Mouse (Mus musculus): Measurements from ENCODE around the gene Prss40. TPM values are rescaled to one million over a fixed set of nuclear protein-coding genes. Genes with fewer than 3 reads are reported as not detected.

Gene Prss40
- total and polyA plus RNA-seq, 2 experiments from 2014 or later, result not detected

- WGBS, result 80% methylated on average over 4 of the region's 4 CpGs
- Histone ChIP-seq H3K4me3 (ENCODE audit: low read depth, low read length) (no peak overlapping the region), H3K36me3 (ENCODE audit: insufficient read depth) (no peaks in the 10 kb centered on the region), H3K9me3 (ENCODE audit: low read length) (no peaks in the 10 kb centered on the region), H3K4me2 (ENCODE audit: low read depth) (no peak overlapping the region), H3K27me3 (ENCODE audit: insufficient read depth, low read length) (no peaks in the 10 kb centered on the region), H3K27ac (ENCODE audit: low read depth, low read length) (no peak overlapping the region), H3K4me1 (ENCODE audit: insufficient read depth) (no peaks in the 10 kb centered on the region), H3K9ac (no peak overlapping the region)
- TF ChIP-seq CTCF (IDR thresholded peaks at IDR 0.05; ENCODE audit: low read depth), result no peak
- DNase-seq (no peak), ATAC-seq (no peak)
Observed at GRCm38 (mm10) chr1:34513068-34513467, 47.7 kb downstream of the Prss40 start.

- Histone ChIP-seq H3K9ac (no peak overlapping the region), H3K9me3 (ENCODE audit: low read length) (no peaks in the 10 kb centered on the region), H3K36me3 (ENCODE audit: insufficient read depth) (no peaks in the 10 kb centered on the region), H3K4me3 (ENCODE audit: low read depth, low read length) (no peak overlapping the region), H3K4me2 (ENCODE audit: low read depth) (no peak overlapping the region), H3K4me1 (ENCODE audit: insufficient read depth) (no peaks in the 10 kb centered on the region), H3K27me3 (ENCODE audit: insufficient read depth, low read length) (no peaks in the 10 kb centered on the region), H3K27ac (ENCODE audit: low read depth, low read length) (no peak overlapping the region)
- ATAC-seq (peak; percentile 58; the same call in 1 of the 2 replicates), DNase-seq (peak; percentile 48)
- peak; percentile 77 for TF ChIP-seq CTCF (IDR thresholded peaks at IDR 0.05; ENCODE audit: low read depth)
- WGBS, result 3% methylated on average over 3 of the region's 3 CpGs
Observed at GRCm38 (mm10) chr1:34511027-34511426, 49.7 kb downstream of the Prss40 start.

DNA sequence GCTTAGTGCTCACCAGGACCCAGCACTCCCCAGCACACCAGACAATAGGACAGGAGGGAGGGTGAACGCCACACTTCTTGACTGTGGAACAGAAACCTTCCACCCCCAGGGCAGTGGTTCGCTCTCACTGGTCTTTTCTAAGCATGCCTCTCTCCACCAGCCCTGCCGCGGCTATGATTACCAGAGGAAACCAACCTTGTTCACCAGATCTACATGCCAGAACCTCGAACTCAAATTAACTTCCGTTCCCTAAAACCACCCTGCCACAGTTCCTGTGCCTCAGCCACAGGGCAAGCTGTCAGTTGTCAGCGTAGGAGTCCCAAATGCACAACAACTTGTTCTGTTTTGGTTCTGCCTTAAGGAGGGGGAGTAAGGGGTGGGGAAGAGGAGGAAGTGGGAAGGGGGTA, 50.2 kb downstream of the Prss40 start:
- TF ChIP-seq CTCF (IDR thresholded peaks at IDR 0.05; ENCODE audit: low read depth), result no peak
- Histone ChIP-seq H3K9me3 (ENCODE audit: low read length) (no peaks in the 10 kb centered on the region), H3K27ac (ENCODE audit: low read depth, low read length) (no peak overlapping the region), H3K4me1 (ENCODE audit: insufficient read depth) (no peaks in the 10 kb centered on the region), H3K9ac (no peak overlapping the region), H3K4me2 (ENCODE audit: low read depth) (peak overlapping the region; percentile 10; the same call in 1 of the 2 replicates), H3K4me3 (ENCODE audit: low read depth, low read length) (no peak overlapping the region), H3K36me3 (ENCODE audit: insufficient read depth) (no peaks in the 10 kb centered on the region), H3K27me3 (ENCODE audit: insufficient read depth, low read length) (no peaks in the 10 kb centered on the region)
- DNase-seq, result no peak
- WGBS, result 5% methylated on average over 7 of the region's 7 CpGs
- ATAC-seq, result no peak; the same call in 1 of the 2 replicates

DNA sequence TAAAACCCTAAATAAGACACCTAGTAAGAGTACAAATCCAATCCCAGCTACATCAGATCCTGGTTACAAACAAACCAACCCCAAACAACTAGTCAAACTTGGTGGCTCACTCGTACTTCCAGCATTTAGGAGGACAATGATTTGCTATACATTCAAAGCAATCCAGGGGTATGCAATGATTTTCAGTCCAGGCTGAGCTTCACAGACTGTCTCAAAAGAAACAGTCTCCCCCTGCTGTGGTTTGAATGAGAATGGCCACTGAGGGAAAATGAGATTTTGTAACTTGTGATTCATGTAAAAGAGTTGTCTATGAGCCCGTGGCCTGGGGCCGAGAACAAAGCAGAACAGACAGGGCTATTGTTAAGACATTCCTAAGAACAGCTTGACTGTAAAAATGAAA, 52.8 kb downstream of the Prss40 start:
- Histone ChIP-seq H3K9me3 (ENCODE audit: low read length) (no peaks in the 10 kb centered on the region), H3K4me2 (ENCODE audit: low read depth) (no peak overlapping the region), H3K27me3 (ENCODE audit: insufficient read depth, low read length) (no peaks in the 10 kb centered on the region), H3K9ac (no peak overlapping the region), H3K4me3 (ENCODE audit: low read depth, low read length) (no peak overlapping the region), H3K4me1 (ENCODE audit: insufficient read depth) (no peaks in the 10 kb centered on the region), H3K36me3 (ENCODE audit: insufficient read depth) (no peaks in the 10 kb centered on the region), H3K27ac (ENCODE audit: low read depth, low read length) (no peak overlapping the region)
- DNase-seq (no peak), ATAC-seq (no peak)
- WGBS, result 71% methylated on average over 3 of the region's 3 CpGs
- no peak for TF ChIP-seq CTCF (IDR thresholded peaks at IDR 0.05; ENCODE audit: low read depth)

- ATAC-seq, result no peak
Observed at GRCm38 (mm10) chr1:34505970-34506551, 54.7 kb downstream of the Prss40 start.

GRCm38 (mm10) chr1:34505307-34505706, 55.4 kb downstream of the Prss40 start:
- no peaks in the 10 kb centered on the region for H3K27me3 ChIP-seq (ENCODE audit: insufficient read depth, low read length)
- no peak for DNase-seq
- H3K4me2 ChIP-seq (ENCODE audit: low read depth), result no peak overlapping the region
- no peak for ATAC-seq
- TF ChIP-seq CTCF (IDR thresholded peaks at IDR 0.05; ENCODE audit: low read depth), result no peak
- no peaks in the 10 kb centered on the region for H3K36me3 ChIP-seq (ENCODE audit: insufficient read depth)
- no peak overlapping the region for H3K9ac ChIP-seq
- WGBS, result 63% methylated on average over 7 of the region's 7 CpGs
- H3K4me3 ChIP-seq (ENCODE audit: low read depth, low read length), result no peak overlapping the region
- no peaks in the 10 kb centered on the region for H3K9me3 ChIP-seq (ENCODE audit: low read length)
- no peak overlapping the region for H3K27ac ChIP-seq (ENCODE audit: low read depth, low read length)
- no peaks in the 10 kb centered on the region for H3K4me1 ChIP-seq (ENCODE audit: insufficient read depth)

More at GRCm38 (mm10) chr1:34505970-34506551, 54.7 kb downstream of the Prss40 start:
- DNase-seq, result no peak
- WGBS, result 81% methylated on average over 4 of the region's 4 CpGs
- no peaks in the 10 kb centered on the region for H3K9me3 ChIP-seq (ENCODE audit: low read length)
- no peaks in the 10 kb centered on the region for H3K36me3 ChIP-seq (ENCODE audit: insufficient read depth)
- H3K27me3 ChIP-seq (ENCODE audit: insufficient read depth, low read length), result no peaks in the 10 kb centered on the region
- no peaks in the 10 kb centered on the region for H3K4me1 ChIP-seq (ENCODE audit: insufficient read depth)
- H3K27ac ChIP-seq (ENCODE audit: low read depth, low read length), result no peak overlapping the region
- H3K9ac ChIP-seq, result no peak overlapping the region
- H3K4me2 ChIP-seq (ENCODE audit: low read depth), result no peak overlapping the region
- TF ChIP-seq CTCF (IDR thresholded peaks at IDR 0.05; ENCODE audit: low read depth), result no peak
- H3K4me3 ChIP-seq (ENCODE audit: low read depth, low read length), result no peak overlapping the region

DNA sequence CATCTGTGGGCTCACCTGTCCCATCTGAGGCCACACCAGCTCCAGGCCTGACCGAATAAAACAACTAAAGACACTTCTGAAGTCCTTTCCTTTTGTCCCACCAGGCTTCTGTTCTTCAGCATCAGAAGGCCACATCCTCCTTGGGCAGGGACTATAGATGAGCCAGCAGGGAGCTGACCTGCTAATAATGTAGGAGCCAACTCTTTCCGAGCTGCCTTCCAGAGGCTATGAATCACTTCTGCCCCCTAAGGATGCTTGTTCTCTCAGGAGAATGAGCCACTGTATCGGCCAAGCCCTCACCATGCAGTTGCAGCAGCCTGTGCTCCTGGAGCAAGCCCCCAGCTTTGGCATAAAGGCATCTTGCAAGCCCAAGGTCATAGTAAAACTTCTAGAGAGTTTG, 57.8 kb downstream of the Prss40 start:
- H3K9ac ChIP-seq, result no peak overlapping the region
- H3K27me3 ChIP-seq (ENCODE audit: insufficient read depth, low read length), result no peaks in the 10 kb centered on the region
- H3K4me1 ChIP-seq (ENCODE audit: insufficient read depth), result no peaks in the 10 kb centered on the region
- TF ChIP-seq CTCF (IDR thresholded peaks at IDR 0.05; ENCODE audit: low read depth), result no peak
- no peaks in the 10 kb centered on the region for H3K9me3 ChIP-seq (ENCODE audit: low read length)
- no peak overlapping the region for H3K27ac ChIP-seq (ENCODE audit: low read depth, low read length)
- DNase-seq, result no peak
- ATAC-seq, result no peak
- H3K36me3 ChIP-seq (ENCODE audit: insufficient read depth), result no peaks in the 10 kb centered on the region
- no peak overlapping the region for H3K4me2 ChIP-seq (ENCODE audit: low read depth)
- no peak overlapping the region for H3K4me3 ChIP-seq (ENCODE audit: low read depth, low read length)
- 39% methylated on average over 3 of the region's 3 CpGs for WGBS

Other genes starting within 250 kb of the Prss40 start
- 42.0 and 49.9 TPM in 2 replicates for gene Ccdc115, start 121.3 kb downstream of the Prss40 start, total RNA-seq (2014; rRNA removed)
- gene Ccdc115, start 121.3 kb downstream of the Prss40 start, polyA plus RNA-seq (2015; fragmentation: Nextera tagmentation; extraction: Ambion mirVana), result 60.6 and 63.2 TPM in 2 replicates
- gene Imp4, start 121.1 kb downstream of the Prss40 start, total RNA-seq (2014; rRNA removed), result 17.2 and 21.3 TPM in 2 replicates
- 51.8 and 56.9 TPM in 2 replicates for gene Imp4, start 121.1 kb downstream of the Prss40 start, polyA plus RNA-seq (2015; fragmentation: Nextera tagmentation; extraction: Ambion mirVana)
- 4.3 and 12.5 TPM in 2 replicates for gene Ptpn18, start 101.2 kb downstream of the Prss40 start, total RNA-seq (2014; rRNA removed)
- gene Ptpn18, start 101.2 kb downstream of the Prss40 start, polyA plus RNA-seq (2015; fragmentation: Nextera tagmentation; extraction: Ambion mirVana), result 6.5 and 9.3 TPM in 2 replicates
- gene Prss39, start 62.5 kb downstream of the Prss40 start, total RNA-seq (2014; rRNA removed), result not detected in 2 replicates
- not detected in 2 replicates for gene Prss39, start 62.5 kb downstream of the Prss40 start, polyA plus RNA-seq (2015; fragmentation: Nextera tagmentation; extraction: Ambion mirVana)
- gene Cfc1, start 25.3 kb downstream of the Prss40 start, total RNA-seq (2014; rRNA removed), result not detected in 2 replicates
- 0.22 and 0.33 TPM in 2 replicates for gene Cfc1, start 25.3 kb downstream of the Prss40 start, polyA plus RNA-seq (2015; fragmentation: Nextera tagmentation; extraction: Ambion mirVana)
- 58.0 and 68.5 TPM in 2 replicates for gene Amer3, start 18.7 kb upstream of the Prss40 start, total RNA-seq (2014; rRNA removed)
- gene Amer3, start 18.7 kb upstream of the Prss40 start, polyA plus RNA-seq (2015; fragmentation: Nextera tagmentation; extraction: Ambion mirVana), result 18.6 and 25.0 TPM in 2 replicates

Measured in forebrain, postnatal 0 days (tissue).